29 mouse cellular contexts compared by ENCODE assay signal in the genomic region with DNA sequence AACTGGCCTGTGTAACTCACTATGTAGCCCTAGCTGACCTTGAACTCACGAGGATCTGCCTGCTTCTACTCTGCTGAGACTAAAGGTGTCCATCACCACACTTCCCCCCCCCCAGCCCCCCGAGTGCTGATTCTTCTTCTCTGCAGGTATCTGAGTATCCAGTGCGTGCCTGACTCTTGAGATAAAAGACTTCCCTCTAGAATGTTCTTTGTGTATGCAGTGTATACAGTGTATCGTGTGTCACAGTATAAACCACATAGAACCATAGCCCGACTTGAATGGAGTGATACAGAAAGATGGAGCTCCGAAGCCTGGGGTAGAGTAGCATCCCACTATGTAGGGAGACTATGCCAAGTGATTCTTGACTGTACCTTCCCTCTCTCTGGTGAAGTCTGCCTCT. TPM values are rescaled to one million over a fixed set of nuclear protein-coding genes. Genes with fewer than 3 reads are reported as not detected.
A peak's percentile ranks its signal among the peaks of the same experiment; 100 is the strongest.
DNase-seq lines count a peak whose midpoint lies in the region; ATAC-seq and TF ChIP-seq lines count a peak whose summit lies in the region.
"Had no signal": no experiment of that assay in that cellular context is flagged by ENCODE, and none has a peak within 500 bp of the region (broad histone marks: within the 10 kb centered on the region; RNA-seq: fewer than 3 reads in every experiment).

No protein-coding gene starts in this region.

- H3K27me3 ChIP-seq in liver, embryonic 11.5 days (replicated peaks; ENCODE audit: control insufficient read depth, insufficient read depth, low read length), result peaks cover 5% of the 10 kb centered on the region; the same call in 1 of the 2 replicates
- H3K27me3 ChIP-seq in liver, postnatal 0 days (ENCODE audit: insufficient read depth, low read length), result no peaks in the 10 kb centered on the region
- H3K27me3 ChIP-seq in liver, embryonic 14.5 days (ENCODE audit: control insufficient read depth, insufficient read depth, low read length), result no peaks in the 10 kb centered on the region
- no peaks in the 10 kb centered on the region for H3K27me3 ChIP-seq in forebrain, postnatal 0 days (ENCODE audit: insufficient read depth, low read length)
- peaks cover 3% of the 10 kb centered on the region; the same call in 1 of the 2 replicates for H3K27me3 ChIP-seq in forebrain, embryonic 13.5 days
- H3K27me3 ChIP-seq: embryonic facial prominence, embryonic 12.5 days; embryonic facial prominence, embryonic 15.5 days; heart, embryonic 13.5 days; hindbrain, embryonic 13.5 days; intestine, embryonic 15.5 days had no signal

- H3K9me3 ChIP-seq in liver, embryonic 11.5 days (ENCODE audit: control insufficient read depth, low read length), result no peaks in the 10 kb centered on the region
- H3K9me3 ChIP-seq in liver, postnatal 0 days (ENCODE audit: low read length), result no peaks in the 10 kb centered on the region
- no peaks in the 10 kb centered on the region for H3K9me3 ChIP-seq in liver, embryonic 14.5 days (ENCODE audit: control insufficient read depth, low read length)
- H3K9me3 ChIP-seq in forebrain, postnatal 0 days (ENCODE audit: low read length), result no peaks in the 10 kb centered on the region
- H3K9me3 ChIP-seq in forebrain, embryonic 13.5 days (replicated peaks), result no peaks in the 10 kb centered on the region
- H3K9me3 ChIP-seq: embryonic facial prominence, embryonic 12.5 days; embryonic facial prominence, embryonic 15.5 days; forebrain, embryonic 12.5 days; heart, embryonic 10.5 days; heart, embryonic 13.5 days; hindbrain, embryonic 10.5 days; hindbrain, embryonic 13.5 days; intestine, embryonic 15.5 days had no signal

- no peak for TF ChIP-seq CTCF in liver, postnatal 0 days (IDR thresholded peaks at IDR 0.05; ENCODE audit: low read depth)
- TF ChIP-seq CTCF in liver, embryonic 14.5 days (IDR thresholded peaks at IDR 0.05; ENCODE audit: low read depth), result no peak
- no peak for TF ChIP-seq CTCF in forebrain, postnatal 0 days (IDR thresholded peaks at IDR 0.05; ENCODE audit: low read depth)

- peaks cover 2% of the 10 kb centered on the region; the same call in 1 of the 2 replicates for H3K4me1 ChIP-seq in liver, embryonic 11.5 days (replicated peaks; ENCODE audit: control insufficient read depth, insufficient read depth, low read length)
- no peaks in the 10 kb centered on the region for H3K4me1 ChIP-seq in liver, postnatal 0 days (ENCODE audit: insufficient read depth)
- H3K4me1 ChIP-seq in liver, embryonic 14.5 days (replicated peaks; ENCODE audit: control insufficient read depth in 2 of 2, insufficient read depth in 2 of 2, low read length in 1 of 2), result peaks cover 0 to 6% of the 10 kb centered on the region in 2 experiments; a peak in 2 of 4 replicates
- H3K4me1 ChIP-seq in forebrain, postnatal 0 days (ENCODE audit: insufficient read depth), result peaks cover 3% of the 10 kb centered on the region; the same call in 1 of the 2 replicates
- H3K4me1 ChIP-seq in forebrain, embryonic 13.5 days, result peaks cover 13% of the 10 kb centered on the region
- H3K4me1 ChIP-seq: embryonic facial prominence, embryonic 12.5 days; intestine, embryonic 15.5 days had no signal

- TF ChIP-seq EP300 in liver, postnatal 0 days (IDR thresholded peaks at IDR 0.05; ENCODE audit: low read depth), result no peak
- no peak for TF ChIP-seq EP300 in liver, embryonic 14.5 days (IDR thresholded peaks at IDR 0.05; ENCODE audit: low read depth)

- H3K27ac ChIP-seq in liver, embryonic 11.5 days (ENCODE audit: low read depth, low read length), result no peak overlapping the region
- H3K27ac ChIP-seq in liver, postnatal 0 days (ENCODE audit: low read depth), result no peak overlapping the region
- H3K27ac ChIP-seq in liver, embryonic 14.5 days, result no peak overlapping the region
- H3K27ac ChIP-seq in forebrain, postnatal 0 days (ENCODE audit: low read depth, low read length), result no peak overlapping the region
- H3K27ac ChIP-seq in forebrain, embryonic 13.5 days, result no peak overlapping the region
- H3K27ac ChIP-seq: embryonic facial prominence, embryonic 12.5 days; embryonic facial prominence, embryonic 15.5 days; forebrain, embryonic 12.5 days; gastrocnemius, adult 2 months; heart, adult 2 months; heart, embryonic 10.5 days; heart, embryonic 13.5 days; hindbrain, embryonic 10.5 days; hindbrain, embryonic 13.5 days; intestine, embryonic 15.5 days had no signal

- H3K9ac ChIP-seq in liver, embryonic 11.5 days (ENCODE audit: low read depth, low read length), result no peak overlapping the region
- H3K9ac ChIP-seq in liver, postnatal 0 days (replicated peaks), result no peak overlapping the region
- no peak overlapping the region for H3K9ac ChIP-seq in liver, embryonic 14.5 days (replicated peaks)
- H3K9ac ChIP-seq in forebrain, postnatal 0 days, result no peak overlapping the region
- H3K9ac ChIP-seq in forebrain, embryonic 13.5 days, result no peak overlapping the region
- H3K9ac ChIP-seq: embryonic facial prominence, embryonic 12.5 days; embryonic facial prominence, embryonic 15.5 days; forebrain, embryonic 12.5 days; heart, embryonic 13.5 days; hindbrain, embryonic 13.5 days; intestine, embryonic 15.5 days had no signal

- no peak overlapping the region for H3K4me2 ChIP-seq in liver, embryonic 11.5 days
- H3K4me2 ChIP-seq in liver, postnatal 0 days (ENCODE audit: low read depth, low read length), result no peak overlapping the region
- no peak overlapping the region for H3K4me2 ChIP-seq in liver, embryonic 14.5 days (ENCODE audit: low read depth)
- no peak overlapping the region for H3K4me2 ChIP-seq in forebrain, postnatal 0 days (ENCODE audit: low read depth)
- no peak overlapping the region for H3K4me2 ChIP-seq in forebrain, embryonic 13.5 days
- H3K4me2 ChIP-seq: embryonic facial prominence, embryonic 12.5 days; embryonic facial prominence, embryonic 15.5 days; forebrain, embryonic 12.5 days; heart, embryonic 13.5 days; hindbrain, embryonic 13.5 days; intestine, embryonic 15.5 days had no signal

- WGBS in liver, embryonic 11.5 days, result 55% methylated on average over 6 of the region's 6 CpGs
- WGBS in liver, postnatal 0 days (ENCODE audit: insufficient replicate concordance), result 44% methylated on average over 6 of the region's 6 CpGs
- 32% methylated on average over 6 of the region's 6 CpGs for WGBS in liver, embryonic 14.5 days (ENCODE audit: insufficient replicate concordance)
- WGBS in forebrain, postnatal 0 days, result 84% methylated on average over 6 of the region's 6 CpGs
- 84% methylated on average over 6 of the region's 6 CpGs for WGBS in forebrain, embryonic 13.5 days

- no peaks in the 10 kb centered on the region for H3K36me3 ChIP-seq in liver, embryonic 11.5 days (ENCODE audit: control insufficient read depth, insufficient read depth, low read length)
- no peaks in the 10 kb centered on the region for H3K36me3 ChIP-seq in liver, postnatal 0 days (replicated peaks; ENCODE audit: insufficient read depth, low read length)
- H3K36me3 ChIP-seq in liver, embryonic 14.5 days (replicated peaks; ENCODE audit: control insufficient read depth, insufficient read depth, low read depth), result no peaks in the 10 kb centered on the region
- no peaks in the 10 kb centered on the region for H3K36me3 ChIP-seq in forebrain, postnatal 0 days (ENCODE audit: insufficient read depth)
- no peaks in the 10 kb centered on the region for H3K36me3 ChIP-seq in forebrain, embryonic 13.5 days (ENCODE audit: poor library complexity, severe bottlenecking)
- H3K36me3 ChIP-seq: embryonic facial prominence, embryonic 12.5 days; embryonic facial prominence, embryonic 15.5 days; forebrain, embryonic 12.5 days; heart, embryonic 10.5 days; heart, embryonic 13.5 days; hindbrain, embryonic 13.5 days; intestine, embryonic 15.5 days had no signal

- DNase-seq in liver, embryonic 11.5 days (ENCODE audit: low spot score), result no peak
- DNase-seq in liver, postnatal 0 days, result no peak
- peak; percentile 56 for DNase-seq in MEL-GATA-1-ER (ENCODE audit: extremely low read depth, low read depth)
- peak in 1 of 3 experiments; percentile 10 for DNase-seq in liver, embryonic 14.5 days (ENCODE audit: low read depth in 3 of 3, low spot score in 3 of 3)
- DNase-seq in forebrain, postnatal 0 days, result no peak
- DNase-seq: adrenal gland, adult 8-10 months; adrenal gland, postnatal 25 days; cerebellum, adult 11-12 months; cerebellum, adult 8-10 months; cerebellum, postnatal 10 days; cerebellum, postnatal 36 days; gastrocnemius, adult 2 months; gastrocnemius, postnatal 25 days; heart, adult 2 months; heart, postnatal 36 days had no signal

- ATAC-seq in liver, embryonic 11.5 days (replicated peaks; ENCODE audit: low FRiP score), result peak; percentile 43; the same call in 1 of the 2 replicates
- ATAC-seq in liver, postnatal 0 days, result no peak
- ATAC-seq in liver, embryonic 14.5 days (ENCODE audit: insufficient read depth), result peak; percentile 31; the same call in 1 of the 2 replicates
- 0 out of 2 replicates have a peak, but pooled peaks have one; percentile 19 for ATAC-seq in megakaryocyte-erythroid progenitor cell, adult 5-6 weeks (replicated peaks; ENCODE audit: low FRiP score, low TSS enrichment, poor library complexity, severe bottlenecking)
- no peak for ATAC-seq in granulocyte monocyte progenitor cell, adult 5-6 weeks (replicated peaks; ENCODE audit: poor library complexity, severe bottlenecking)
- no peak for ATAC-seq in forebrain, postnatal 0 days
- no peak for ATAC-seq in forebrain, embryonic 13.5 days
- ATAC-seq: activated CD4-positive, CD25-positive, alpha-beta regulatory T cell, adult 4 months; forebrain, embryonic 16.5 days; hindbrain, embryonic 16.5 days; intestine, embryonic 15.5 days had no signal

- H3K4me3 ChIP-seq in liver, embryonic 11.5 days (ENCODE audit: low read depth, low read length), result no peak overlapping the region
- H3K4me3 ChIP-seq in liver, postnatal 0 days (ENCODE audit: low read depth, low read length), result no peak overlapping the region
- no peak overlapping the region for H3K4me3 ChIP-seq in liver, embryonic 14.5 days (ENCODE audit: insufficient read depth in 1 of 2, low read depth in 2 of 2, low read length in 2 of 2)
- no peak overlapping the region for H3K4me3 ChIP-seq in forebrain, postnatal 0 days (ENCODE audit: low read depth, low read length)
- H3K4me3 ChIP-seq in forebrain, embryonic 13.5 days, result no peak overlapping the region
- H3K4me3 ChIP-seq: embryonic facial prominence, embryonic 12.5 days; embryonic facial prominence, embryonic 15.5 days; forebrain, embryonic 12.5 days; gastrocnemius, adult 2 months; heart, adult 2 months; heart, embryonic 10.5 days; heart, embryonic 13.5 days; hindbrain, embryonic 10.5 days; hindbrain, embryonic 13.5 days; intestine, embryonic 15.5 days had no signal

RNA-seq across cellular contexts. Expression of gene Scube2, which starts 21.4 kb away (rescaled TPM):
- polyA plus RNA-seq in liver, embryonic 11.5 days (2014; fragmentation: Nextera tagmentation; extraction: Ambion mirVana), result 0.38 and 0.44 TPM in 2 replicates
- polyA plus RNA-seq in liver, postnatal 0 days (2015; fragmentation: Nextera tagmentation; extraction: Ambion mirVana), result 0.04 and 0.06 TPM in 2 replicates
- polyA plus RNA-seq in liver, embryonic 14.5 days (2012; rRNA removed), result 0.01 and 0.02 TPM in 2 replicates
- 0.03 TPM in 1 of 2 replicates, not detected in the other for polyA plus RNA-seq in liver, embryonic 14.5 days (2014; fragmentation: Nextera tagmentation; extraction: Ambion mirVana)
- total RNA-seq in megakaryocyte-erythroid progenitor cell, adult 5-6 weeks (2014; fragmentation: Nextera tagmentation), result not detected in 2 replicates
- not detected in 2 replicates for total RNA-seq in megakaryocyte-erythroid progenitor cell, adult 5-6 weeks (2017)
- total RNA-seq in granulocyte monocyte progenitor cell, adult 5-6 weeks (2014; fragmentation: Nextera tagmentation), result not detected in 2 replicates
- total RNA-seq in granulocyte monocyte progenitor cell, adult 5-6 weeks (2017), result not detected in 2 replicates
- total RNA-seq in forebrain, postnatal 0 days (2014; rRNA removed), result 1.8 TPM in 2 replicates
- 0.78 and 1.6 TPM in 2 replicates for polyA plus RNA-seq in forebrain, postnatal 0 days (2015; fragmentation: Nextera tagmentation; extraction: Ambion mirVana)
- 0.77 and 0.79 TPM in 2 replicates for polyA plus RNA-seq in forebrain, embryonic 13.5 days (2015; fragmentation: Nextera tagmentation; extraction: Ambion mirVana)

Comparison
In these comparisons a context has a peak if more than half of its experiments do, and no peak if none do; other contexts are left out.
1. ATAC-seq: peak in liver, embryonic 11.5 days (single experiment), liver, embryonic 14.5 days (single experiment) and megakaryocyte-erythroid progenitor cell, adult 5-6 weeks (single experiment); none in liver, postnatal 0 days (single experiment), granulocyte monocyte progenitor cell, adult 5-6 weeks (single experiment), forebrain, postnatal 0 days (single experiment) and forebrain, embryonic 13.5 days (single experiment).